Mouse (Mus musculus): ENCODE data around the gene Clec2l. TPM values are rescaled to one million over a fixed set of nuclear protein-coding genes. Genes with fewer than 3 reads are reported as not detected.

Gene Clec2l
- polyA plus RNA-seq, 2 experiments: 0.09 TPM; not detected in 1

DNA sequence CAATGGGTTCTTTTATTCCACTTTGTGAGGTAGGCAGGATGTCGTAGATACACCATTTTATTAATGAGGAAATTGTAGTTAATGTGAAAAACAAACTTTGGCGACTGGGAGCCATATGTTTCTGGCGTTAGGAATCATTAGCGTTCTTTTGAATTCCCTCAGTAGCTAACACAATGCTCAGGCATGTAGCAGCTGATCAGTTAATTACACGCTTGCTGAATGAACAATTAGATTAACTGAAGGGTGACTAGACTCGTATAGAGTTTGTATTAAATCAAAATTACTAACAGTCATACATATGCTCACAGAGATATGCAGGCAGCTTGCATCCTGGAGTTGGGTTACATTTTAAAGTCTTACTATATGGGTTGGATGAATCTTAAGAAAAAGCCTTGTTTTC is 56.4 kb downstream of the Clec2l start:
- no peak for DNase-seq (ENCODE audit: low read depth in 3 of 3, low spot score in 3 of 3)
- no peak for ATAC-seq (ENCODE audit: insufficient read depth)
- 90% methylated on average over 6 of the region's 6 CpGs for WGBS (ENCODE audit: insufficient replicate concordance)
- no peak overlapping the region for H3K27ac ChIP-seq
- H3K4me2 ChIP-seq (ENCODE audit: low read depth): no peak overlapping the region
- H3K4me1 ChIP-seq (replicated peaks; ENCODE audit: control insufficient read depth in 2 of 2, insufficient read depth in 2 of 2, low read length in 1 of 2): no peaks in the 10 kb centered on the region
- TF ChIP-seq EP300 (IDR thresholded peaks at IDR 0.05; ENCODE audit: low read depth): no peak
- no peaks in the 10 kb centered on the region for H3K9me3 ChIP-seq (ENCODE audit: control insufficient read depth, low read length)
- no peak overlapping the region for H3K9ac ChIP-seq (replicated peaks)
- H3K27me3 ChIP-seq (ENCODE audit: control insufficient read depth, insufficient read depth, low read length): no peaks in the 10 kb centered on the region
- no peak overlapping the region for H3K4me3 ChIP-seq (ENCODE audit: insufficient read depth in 1 of 2, low read depth in 2 of 2, low read length in 2 of 2)
- peaks cover 76% of the 10 kb centered on the region for H3K36me3 ChIP-seq (replicated peaks; ENCODE audit: control insufficient read depth, insufficient read depth, low read depth)

GRCm38 (mm10) chr6:38721361-38721760 is 58.5 kb downstream of the Clec2l start:
- H3K27ac ChIP-seq: no peak overlapping the region
- WGBS (ENCODE audit: insufficient replicate concordance): 88% methylated on average over 1 of the region's 1 CpGs
- peaks cover 64% of the 10 kb centered on the region for H3K36me3 ChIP-seq (replicated peaks; ENCODE audit: control insufficient read depth, insufficient read depth, low read depth)
- H3K4me1 ChIP-seq (replicated peaks; ENCODE audit: control insufficient read depth in 2 of 2, insufficient read depth in 2 of 2, low read length in 1 of 2): no peaks in the 10 kb centered on the region
- ATAC-seq (ENCODE audit: insufficient read depth) (no peak), DNase-seq (ENCODE audit: low read depth in 3 of 3, low spot score in 3 of 3) (no peak)
- no peaks in the 10 kb centered on the region for H3K9me3 ChIP-seq (ENCODE audit: control insufficient read depth, low read length)
- no peak overlapping the region for H3K4me3 ChIP-seq (ENCODE audit: insufficient read depth in 1 of 2, low read depth in 2 of 2, low read length in 2 of 2)
- H3K27me3 ChIP-seq (ENCODE audit: control insufficient read depth, insufficient read depth, low read length): no peaks in the 10 kb centered on the region
- H3K9ac ChIP-seq (replicated peaks): no peak overlapping the region
- no peak for TF ChIP-seq EP300 (IDR thresholded peaks at IDR 0.05; ENCODE audit: low read depth)
- TF ChIP-seq CTCF (IDR thresholded peaks at IDR 0.05; ENCODE audit: low read depth): no peak
- H3K4me2 ChIP-seq (ENCODE audit: low read depth): no peak overlapping the region

GRCm38 (mm10) chr6:38725515-38725914 is 62.6 kb downstream of the Clec2l start:
- DNase-seq (ENCODE audit: low read depth in 3 of 3, low spot score in 3 of 3): no peak
- H3K4me3 ChIP-seq (ENCODE audit: insufficient read depth in 1 of 2, low read depth in 2 of 2, low read length in 2 of 2): no peak overlapping the region
- no peaks in the 10 kb centered on the region for H3K27me3 ChIP-seq (ENCODE audit: control insufficient read depth, insufficient read depth, low read length)
- no peak for TF ChIP-seq CTCF (IDR thresholded peaks at IDR 0.05; ENCODE audit: low read depth)
- TF ChIP-seq EP300 (IDR thresholded peaks at IDR 0.05; ENCODE audit: low read depth): no peak
- no peak for ATAC-seq (ENCODE audit: insufficient read depth)
- H3K9ac ChIP-seq (replicated peaks): no peak overlapping the region
- H3K27ac ChIP-seq: no peak overlapping the region
- H3K4me2 ChIP-seq (ENCODE audit: low read depth): no peak overlapping the region
- no peaks in the 10 kb centered on the region for H3K4me1 ChIP-seq (replicated peaks; ENCODE audit: control insufficient read depth in 2 of 2, insufficient read depth in 2 of 2, low read length in 1 of 2)
- WGBS (ENCODE audit: insufficient replicate concordance): 88% methylated on average over 3 of the region's 3 CpGs
- peaks cover 47% of the 10 kb centered on the region for H3K36me3 ChIP-seq (replicated peaks; ENCODE audit: control insufficient read depth, insufficient read depth, low read depth)
- no peaks in the 10 kb centered on the region for H3K9me3 ChIP-seq (ENCODE audit: control insufficient read depth, low read length)

Other genes starting within 250 kb of the Clec2l start
- gene Ubn2, start 229.1 kb upstream of the Clec2l start, polyA plus RNA-seq (2012; rRNA removed): 3.6 and 4.8 TPM in 2 replicates
- gene Ubn2, start 229.1 kb upstream of the Clec2l start, polyA plus RNA-seq (2014; fragmentation: Nextera tagmentation; extraction: Ambion mirVana): 3.5 and 4.1 TPM in 2 replicates
- 45.3 and 54.6 TPM in 2 replicates for gene Fmc1, start 129.6 kb upstream of the Clec2l start, polyA plus RNA-seq (2012; rRNA removed)
- gene Fmc1, start 129.6 kb upstream of the Clec2l start, polyA plus RNA-seq (2014; fragmentation: Nextera tagmentation; extraction: Ambion mirVana): 91.8 and 93.7 TPM in 2 replicates
- 28.0 and 57.2 TPM in 2 replicates for gene Luc7l2, start 111.7 kb upstream of the Clec2l start, polyA plus RNA-seq (2012; rRNA removed)
- 18.0 and 18.6 TPM in 2 replicates for gene Luc7l2, start 111.7 kb upstream of the Clec2l start, polyA plus RNA-seq (2014; fragmentation: Nextera tagmentation; extraction: Ambion mirVana)
- 0.01 TPM in 2 replicates for gene Klrg2, start 25.8 kb upstream of the Clec2l start, polyA plus RNA-seq (2012; rRNA removed)
- gene Klrg2, start 25.8 kb upstream of the Clec2l start, polyA plus RNA-seq (2014; fragmentation: Nextera tagmentation; extraction: Ambion mirVana): 0.08 TPM in 1 of 2 replicates, not detected in the other
- gene Tbxas1, start 212.3 kb downstream of the Clec2l start, polyA plus RNA-seq (2012; rRNA removed): 4.5 and 5.1 TPM in 2 replicates
- 6.3 and 8.4 TPM in 2 replicates for gene Tbxas1, start 212.3 kb downstream of the Clec2l start, polyA plus RNA-seq (2014; fragmentation: Nextera tagmentation; extraction: Ambion mirVana)
- 10.7 and 12.3 TPM in 2 replicates for gene Hipk2, start 213.1 kb downstream of the Clec2l start, polyA plus RNA-seq (2012; rRNA removed)
- gene Hipk2, start 213.1 kb downstream of the Clec2l start, polyA plus RNA-seq (2014; fragmentation: Nextera tagmentation; extraction: Ambion mirVana): 13.0 and 15.5 TPM in 2 replicates